Mouse (Mus musculus): ENCODE data around the gene Drc3. TPM values are rescaled to one million over a fixed set of nuclear protein-coding genes. Genes with fewer than 3 reads are reported as not detected.

Drc3 gene
- 0.56 TPM for total RNA-seq (2023)

GRCm38 (mm10) chr11:60352559-60353411, at the start of gene Drc3, which contains the start of gene Tom1l2:
TSS of gene Drc3 (plus strand) at chr11:60353329.
TSS of gene Tom1l2 (minus strand) at chr11:60352905.

GRCm38 (mm10) chr11:60416963-60417716, 64.0 kb downstream of the Drc3 start, which contains the start of gene Gid4:
TSS of gene Gid4 (plus strand) at chr11:60417145.

GRCm38 (mm10) chr11:60417717-60418472, 64.8 kb downstream of the Drc3 start, which contains the start of gene Atpaf2:
TSS of gene Atpaf2 (minus strand) at chr11:60418457.

Other genes starting within 250 kb of the Drc3 start
- gene Rai1, start 248.3 kb upstream of the Drc3 start, total RNA-seq (2023), result 89.2 TPM
- 147 TPM for gene Srebf1, start 130.7 kb upstream of the Drc3 start, total RNA-seq (2023)
- gene Tom1l2, start 424 bp upstream of the Drc3 start, total RNA-seq (2023), result 35.0 TPM
- 26.5 TPM for gene Gid4, start 63.8 kb downstream of the Drc3 start, total RNA-seq (2023)
- 37.7 TPM for gene Atpaf2, start 65.1 kb downstream of the Drc3 start, total RNA-seq (2023)
- gene Drg2, start 101.3 kb downstream of the Drc3 start, total RNA-seq (2023), result 54.2 TPM
- gene Myo15, start 116.0 kb downstream of the Drc3 start, total RNA-seq (2023), result 0.62 TPM
- 65.1 TPM for gene Alkbh5, start 183.1 kb downstream of the Drc3 start, total RNA-seq (2023)